20 mouse cellular contexts compared by ENCODE assay signal in genomic region chr5:96340564-96340963, GRCm38 (mm10). TPM values are rescaled to one million over a fixed set of nuclear protein-coding genes. Genes with fewer than 3 reads are reported as not detected.
"Had no signal": no experiment of that assay in that cellular context is flagged by ENCODE, and none has a peak within 500 bp of the region (broad histone marks: within the 10 kb centered on the region; RNA-seq: fewer than 3 reads in every experiment).

No protein-coding gene starts in this region.

- H3K4me3 ChIP-seq: heart, embryonic 10.5 days; heart, embryonic 12.5 days; heart, embryonic 13.5 days; heart, embryonic 15.5 days; hindbrain, embryonic 10.5 days; hindbrain, embryonic 12.5 days; hindbrain, embryonic 13.5 days; hindbrain, embryonic 15.5 days; intestine, embryonic 15.5 days; kidney, embryonic 15.5 days; layer of hippocampus, adult 2 months; left cerebral cortex, adult 2 months had no signal

- ATAC-seq: hindbrain, embryonic 16.5 days; hindbrain, postnatal 0 days; inflammation-experienced regulatory T-cells, adult 6 months; intestine, embryonic 15.5 days; intestine, embryonic 16.5 days; intestine, postnatal 0 days had no signal

- H3K4me2 ChIP-seq: heart, embryonic 11.5 days; heart, embryonic 12.5 days; heart, embryonic 13.5 days; heart, embryonic 15.5 days; hindbrain, embryonic 12.5 days; hindbrain, embryonic 13.5 days; hindbrain, embryonic 14.5 days; hindbrain, embryonic 15.5 days; intestine, embryonic 15.5 days; kidney, embryonic 15.5 days had no signal

- H3K36me3 ChIP-seq: heart, embryonic 10.5 days; heart, embryonic 12.5 days; heart, embryonic 13.5 days; heart, embryonic 15.5 days; hindbrain, embryonic 10.5 days; hindbrain, embryonic 12.5 days; hindbrain, embryonic 13.5 days; hindbrain, embryonic 15.5 days; intestine, embryonic 15.5 days; kidney, embryonic 15.5 days had no signal

- H3K27me3 ChIP-seq: heart, embryonic 12.5 days; heart, embryonic 13.5 days; heart, embryonic 15.5 days; hindbrain, embryonic 12.5 days; hindbrain, embryonic 13.5 days; hindbrain, embryonic 15.5 days; intestine, embryonic 15.5 days; kidney, embryonic 15.5 days had no signal

RNA-seq across cellular contexts. Expression of gene Fras1, which starts 33.2 kb away (rescaled TPM):
- total RNA-seq: hematopoietic stem cell, adult 5-6 weeks had no signal
